Comparison of ENCODE assay signal across 32 mouse cellular contexts in genomic region chr7:45748110-45748509, GRCm38 (mm10). TPM values are rescaled to one million over a fixed set of nuclear protein-coding genes. Genes with fewer than 3 reads are reported as not detected.
DNase-seq lines count a peak whose midpoint lies in the region; ATAC-seq and TF ChIP-seq lines count a peak whose summit lies in the region.
"Had no signal": no experiment of that assay in that cellular context is flagged by ENCODE, and none has a peak within 500 bp of the region (broad histone marks: within the 10 kb centered on the region; RNA-seq: fewer than 3 reads in every experiment).

No protein-coding gene starts in this region.

- DNase-seq in heart, postnatal 0 days (ENCODE audit: low spot score): no peak
- no peak for DNase-seq in heart, postnatal 25 days (ENCODE audit: low spot score)
- DNase-seq in kidney, adult 2 months: peak; percentile 53
- peak; percentile 47 for DNase-seq in 3T3-L1 (ENCODE audit: low read depth, low spot score)
- DNase-seq in kidney, postnatal 14 days: peak; percentile 33
- no peak for DNase-seq in gastrocnemius, adult 8-10 months (ENCODE audit: low spot score in 2 of 2)
- DNase-seq: adrenal gland, adult 8-10 months; adrenal gland, postnatal 25 days; cerebellum, adult 18-20 months; cerebellum, adult 9-10 months; forebrain, postnatal 0 days; gastrocnemius, adult 2 months; gastrocnemius, postnatal 25 days; heart, adult 18-20 months; heart, postnatal 36 days had no signal

- intact Hi-C loops in heart, postnatal 25 days (cut with DNase I): no loop called here

- TF ChIP-seq CTCF in heart, postnatal 0 days (IDR thresholded peaks at IDR 0.05; ENCODE audit: low read depth): no peak
- no peak for TF ChIP-seq CTCF in kidney, adult 2 months (conservative IDR thresholded peaks at IDR 0.05; ENCODE audit: insufficient read depth, insufficient read length, low read depth, low read length)

- 50% methylated on average over 7 of the region's 7 CpGs for WGBS in heart, postnatal 0 days
- 57% methylated on average over 7 of the region's 7 CpGs for WGBS in kidney, adult 2 months
- WGBS in kidney, embryonic 15.5 days: 56% methylated on average over 7 of the region's 7 CpGs

- TF ChIP-seq POLR2A in kidney, adult 2 months (IDR thresholded peaks at IDR 0.05; ENCODE audit: low read depth, low read length): no peak

- ATAC-seq in heart, postnatal 0 days (ENCODE audit: insufficient read depth, low read depth): 0 out of 2 replicates have a peak, but pooled peaks have one; percentile 8
- no peak for ATAC-seq in kidney, embryonic 15.5 days (replicated peaks; ENCODE audit: low FRiP score)
- no peak for ATAC-seq in cerebellum, adult (ENCODE audit: insufficient number of reproducible peaks, low FRiP score, low TSS enrichment)
- ATAC-seq: activated CD4-positive, CD25-positive, alpha-beta regulatory T cell, adult 4 months; CD4-positive, CD25-positive, alpha-beta regulatory T cell, adult 4 months; forebrain, embryonic 14.5 days; forebrain, postnatal 0 days; hindbrain, postnatal 0 days; inflammation-experienced regulatory T-cells, adult 6 months had no signal

- no peaks in the 10 kb centered on the region for H3K36me3 ChIP-seq in heart, postnatal 0 days (replicated peaks; ENCODE audit: control insufficient read depth, insufficient read depth, low read length)
- no peaks in the 10 kb centered on the region for H3K36me3 ChIP-seq in kidney, adult 2 months (ENCODE audit: control insufficient read depth, insufficient read depth, low read length)
- H3K36me3 ChIP-seq in kidney, embryonic 15.5 days: no peaks in the 10 kb centered on the region
- H3K36me3 ChIP-seq: embryonic facial prominence, embryonic 12.5 days; embryonic facial prominence, embryonic 15.5 days; heart, embryonic 12.5 days had no signal

- no peak overlapping the region for H3K4me3 ChIP-seq in heart, postnatal 0 days (ENCODE audit: low read depth, low read length)
- H3K4me3 ChIP-seq in kidney, adult 2 months (ENCODE audit: insufficient read depth, low read depth, low read length): no peak overlapping the region
- H3K4me3 ChIP-seq in kidney, embryonic 15.5 days (replicated peaks): no peak overlapping the region
- H3K4me3 ChIP-seq: embryonic facial prominence, embryonic 12.5 days; embryonic facial prominence, embryonic 15.5 days; gastrocnemius, adult 2 months; heart, embryonic 12.5 days had no signal

- no peak overlapping the region for H3K4me2 ChIP-seq in heart, postnatal 0 days (ENCODE audit: low read depth, low read length)
- no peak overlapping the region for H3K4me2 ChIP-seq in kidney, embryonic 15.5 days
- H3K4me2 ChIP-seq: embryonic facial prominence, embryonic 12.5 days; embryonic facial prominence, embryonic 15.5 days; heart, embryonic 12.5 days; hindbrain, embryonic 14.5 days had no signal

- H3K27ac ChIP-seq in heart, postnatal 0 days (ENCODE audit: low read depth): no peak overlapping the region
- peak overlapping the region; percentile 33 for H3K27ac ChIP-seq in kidney, adult 2 months (ENCODE audit: insufficient read depth, low read depth, low read length)
- no peak overlapping the region for H3K27ac ChIP-seq in kidney, embryonic 15.5 days
- H3K27ac ChIP-seq: embryonic facial prominence, embryonic 12.5 days; embryonic facial prominence, embryonic 15.5 days; gastrocnemius, adult 2 months; hindbrain, embryonic 14.5 days; hindbrain, postnatal 0 days had no signal

- no peak overlapping the region for H3K9ac ChIP-seq in heart, postnatal 0 days (replicated peaks; ENCODE audit: low read depth, low read length)
- H3K9ac ChIP-seq in kidney, embryonic 15.5 days: no peak overlapping the region
- H3K9ac ChIP-seq: embryonic facial prominence, embryonic 12.5 days; embryonic facial prominence, embryonic 15.5 days; forebrain, postnatal 0 days; heart, embryonic 12.5 days; hindbrain, embryonic 14.5 days had no signal

- H3K27me3 ChIP-seq in heart, postnatal 0 days (ENCODE audit: control insufficient read depth, insufficient read depth, low read length): no peaks in the 10 kb centered on the region
- H3K27me3 ChIP-seq in kidney, adult 2 months (replicated peaks; ENCODE audit: control insufficient read depth, insufficient read depth, low read length): no peaks in the 10 kb centered on the region
- H3K27me3 ChIP-seq in kidney, embryonic 15.5 days: no peaks in the 10 kb centered on the region
- H3K27me3 ChIP-seq: embryonic facial prominence, embryonic 12.5 days; embryonic facial prominence, embryonic 15.5 days; heart, embryonic 12.5 days had no signal

- peaks cover 14% of the 10 kb centered on the region for H3K4me1 ChIP-seq in heart, postnatal 0 days (ENCODE audit: control insufficient read depth, insufficient read depth)
- peaks cover 3% of the 10 kb centered on the region; the same call in 1 of the 2 replicates for H3K4me1 ChIP-seq in kidney, adult 2 months (ENCODE audit: control insufficient read depth, insufficient read depth, low read length)
- peaks cover 19% of the 10 kb centered on the region for H3K4me1 ChIP-seq in kidney, embryonic 15.5 days

- no peak for TF ChIP-seq EP300 in heart, postnatal 0 days (IDR thresholded peaks at IDR 0.05; ENCODE audit: low read depth)

- no peaks in the 10 kb centered on the region for H3K9me3 ChIP-seq in heart, postnatal 0 days (replicated peaks; ENCODE audit: control insufficient read depth, low read length)
- H3K9me3 ChIP-seq in kidney, embryonic 15.5 days (replicated peaks): no peaks in the 10 kb centered on the region; the same call in 1 of the 2 replicates
- H3K9me3 ChIP-seq: embryonic facial prominence, embryonic 15.5 days had no signal

RNA-seq across cellular contexts. Expression of gene Spaca4, which starts 22.5 kb away (rescaled TPM):
- total RNA-seq in heart, postnatal 0 days (2014; rRNA removed; ENCODE audit: low replicate concordance): not detected in 2 replicates
- polyA plus RNA-seq in heart, postnatal 0 days (2015; fragmentation: Nextera tagmentation; extraction: Ambion mirVana): not detected in 2 replicates
- not detected for total RNA-seq in heart, postnatal 25 days (2021)
- 0.15 and 0.28 TPM in 2 replicates for polyA plus RNA-seq in kidney, adult 2 months (2012; rRNA removed)
- not detected in 2 replicates for polyA plus RNA-seq in kidney, embryonic 15.5 days (2015; fragmentation: Nextera tagmentation; extraction: Ambion mirVana)
- not detected for total RNA-seq in gastrocnemius, adult 8-10 months (2022)
- total RNA-seq: adrenal gland, adult 8-10 months; adrenal gland, postnatal 25 days; forebrain, postnatal 0 days; gastrocnemius, adult 2 months; gastrocnemius, postnatal 25 days; heart, adult 18-20 months; heart, postnatal 36 days; hindbrain, postnatal 0 days; MEL had no signal
- polyA plus RNA-seq: activated CD4-positive, CD25-positive, alpha-beta regulatory T cell, adult 4 months; brain, embryonic 14.5 days; CD4-positive, CD25-positive, alpha-beta regulatory T cell, adult 4 months; embryonic facial prominence, embryonic 12.5 days; forebrain, embryonic 11.5 days; forebrain, embryonic 14.5 days; forebrain, postnatal 0 days; frontal cortex, adult 2 months; heart, embryonic 12.5 days; heart, embryonic 16.5 days; hindbrain, embryonic 11.5 days; hindbrain, embryonic 14.5 days; hindbrain, postnatal 0 days; inflammation-experienced regulatory T-cells, adult 6 months had no signal

RNA-seq across cellular contexts. Expression of gene Fam83e, which starts 27.1 kb away (rescaled TPM):
- total RNA-seq in heart, postnatal 0 days (2014; rRNA removed; ENCODE audit: low replicate concordance): not detected in 2 replicates
- polyA plus RNA-seq in heart, postnatal 0 days (2015; fragmentation: Nextera tagmentation; extraction: Ambion mirVana): 0.07 and 0.26 TPM in 2 replicates
- total RNA-seq in heart, postnatal 25 days (2021): under 1 TPM; 0.20 to 0.34 TPM
- polyA plus RNA-seq in kidney, adult 2 months (2012; rRNA removed): 0.19 and 0.35 TPM in 2 replicates
- 1.4 and 2.5 TPM in 2 replicates for polyA plus RNA-seq in kidney, embryonic 15.5 days (2015; fragmentation: Nextera tagmentation; extraction: Ambion mirVana)
- under 1 TPM in 2 of 4 experiments, not detected in 2; 0.10 to 0.38 TPM for total RNA-seq in gastrocnemius, adult 8-10 months (2022)
- polyA plus RNA-seq: activated CD4-positive, CD25-positive, alpha-beta regulatory T cell, adult 4 months; CD4-positive, CD25-positive, alpha-beta regulatory T cell, adult 4 months; forebrain, postnatal 0 days had no signal

RNA-seq across cellular contexts. Expression of gene Sphk2, which starts 30.3 kb away (rescaled TPM):
- total RNA-seq in heart, postnatal 0 days (2014; rRNA removed; ENCODE audit: low replicate concordance): 19.5 and 23.3 TPM in 2 replicates
- 11.1 and 11.4 TPM in 2 replicates for polyA plus RNA-seq in heart, postnatal 0 days (2015; fragmentation: Nextera tagmentation; extraction: Ambion mirVana)
- total RNA-seq in heart, postnatal 25 days (2021): 10 to 100 TPM; 15.8 to 16.7 TPM
- 57.2 and 68.3 TPM in 2 replicates for polyA plus RNA-seq in kidney, adult 2 months (2012; rRNA removed)
- 28.1 and 33.7 TPM in 2 replicates for polyA plus RNA-seq in kidney, embryonic 15.5 days (2015; fragmentation: Nextera tagmentation; extraction: Ambion mirVana)
- total RNA-seq in gastrocnemius, adult 8-10 months (2022): 10 to 100 TPM; 10.6 to 15.0 (median 13.0) TPM

RNA-seq across cellular contexts. Expression of gene Rpl18, which starts 32.9 kb away (rescaled TPM):
- 1,259 and 1,310 TPM in 2 replicates for total RNA-seq in heart, postnatal 0 days (2014; rRNA removed; ENCODE audit: low replicate concordance)
- 479 and 486 TPM in 2 replicates for polyA plus RNA-seq in heart, postnatal 0 days (2015; fragmentation: Nextera tagmentation; extraction: Ambion mirVana)
- total RNA-seq in heart, postnatal 25 days (2021): 100 to 1,000 TPM; 507 to 553 TPM
- polyA plus RNA-seq in kidney, adult 2 months (2012; rRNA removed): 955 and 1,014 TPM in 2 replicates
- 1,132 and 1,166 TPM in 2 replicates for polyA plus RNA-seq in kidney, embryonic 15.5 days (2015; fragmentation: Nextera tagmentation; extraction: Ambion mirVana)
- total RNA-seq in gastrocnemius, adult 8-10 months (2022): 100 to 1,000 TPM; 479 to 609 (median 594) TPM

RNA-seq across cellular contexts. Expression of gene Lmtk3, which starts 35.4 kb away (rescaled TPM):
- 0.31 TPM in 1 of 2 replicates, not detected in the other for total RNA-seq in heart, postnatal 0 days (2014; rRNA removed; ENCODE audit: low replicate concordance)
- polyA plus RNA-seq in heart, postnatal 0 days (2015; fragmentation: Nextera tagmentation; extraction: Ambion mirVana): not detected in 2 replicates
- under 1 TPM in 1 of 2 experiments, not detected in 1; 0.14 TPM for total RNA-seq in heart, postnatal 25 days (2021)
- 5.7 and 7.3 TPM in 2 replicates for polyA plus RNA-seq in kidney, adult 2 months (2012; rRNA removed)
- 2.5 and 3.1 TPM in 2 replicates for polyA plus RNA-seq in kidney, embryonic 15.5 days (2015; fragmentation: Nextera tagmentation; extraction: Ambion mirVana)
- total RNA-seq in gastrocnemius, adult 8-10 months (2022): not detected
- total RNA-seq: heart, adult 18-20 months had no signal
- polyA plus RNA-seq: activated CD4-positive, CD25-positive, alpha-beta regulatory T cell, adult 4 months; CD4-positive, CD25-positive, alpha-beta regulatory T cell, adult 4 months had no signal

Comparison
In these comparisons a context has a peak if more than half of its experiments do, and no peak if none do; other contexts are left out.
1. DNase-seq: peak in kidney, adult 2 months (single experiment), 3T3-L1 (single experiment) and kidney, postnatal 14 days (single experiment); none in heart, postnatal 0 days (single experiment), heart, postnatal 25 days (single experiment) and gastrocnemius, adult 8-10 months (0 of 2).